Mouse (Mus musculus): Measurements from ENCODE around the gene Vtn.
"Not testable (repeated sequence)": the region's sequence is repeated elsewhere in the genome, so short reads cannot be mapped to it uniquely, and the experiment has no call there.

Gene Vtn

DNA sequence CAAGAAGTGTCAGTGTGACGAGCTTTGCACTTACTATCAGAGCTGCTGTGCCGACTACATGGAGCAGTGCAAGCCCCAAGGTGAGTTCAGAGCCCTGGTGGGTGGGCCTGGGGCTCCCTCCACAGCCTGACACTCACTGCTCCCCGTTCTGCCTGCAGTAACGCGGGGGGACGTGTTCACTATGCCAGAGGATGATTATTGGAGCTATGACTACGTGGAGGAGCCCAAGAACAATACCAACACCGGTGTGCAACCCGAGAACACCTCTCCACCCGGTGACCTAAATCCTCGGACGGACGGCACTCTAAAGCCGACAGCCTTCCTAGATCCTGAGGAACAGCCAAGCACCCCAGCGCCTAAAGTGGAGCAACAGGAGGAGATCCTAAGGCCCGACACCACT, 652 bp downstream of the Vtn start:
- no peak for DNase-seq

DNA sequence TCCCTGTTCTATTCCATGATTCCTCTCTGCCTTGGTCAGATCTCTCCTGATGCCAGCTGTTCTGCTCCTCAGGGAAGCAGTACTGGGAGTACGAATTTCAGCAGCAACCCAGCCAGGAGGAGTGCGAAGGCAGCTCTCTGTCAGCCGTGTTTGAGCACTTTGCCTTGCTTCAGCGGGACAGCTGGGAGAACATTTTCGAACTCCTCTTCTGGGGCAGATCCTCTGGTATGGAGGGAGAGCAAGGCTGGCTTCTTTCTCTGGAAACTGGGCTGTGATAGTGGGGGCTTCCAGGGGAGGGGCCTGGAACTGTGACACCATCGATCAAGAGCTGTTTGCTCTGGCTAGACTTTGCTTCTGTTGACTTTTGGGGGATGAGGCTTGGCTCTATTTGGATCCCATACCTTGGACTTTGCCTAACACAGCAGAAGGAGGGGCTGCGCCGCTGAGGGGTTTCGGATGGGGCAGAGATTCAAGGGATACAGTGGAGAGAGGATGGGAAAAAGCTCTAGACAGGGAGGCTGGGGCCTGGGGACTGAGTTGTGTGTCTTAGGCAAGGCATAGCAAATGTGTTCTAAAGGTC, 1.8 kb downstream of the Vtn start:
- no peak for DNase-seq

GRCm38 (mm10) chr11:78501529-78501928, 2.6 kb downstream of the Vtn start:
- DNase-seq = no peak

DNA sequence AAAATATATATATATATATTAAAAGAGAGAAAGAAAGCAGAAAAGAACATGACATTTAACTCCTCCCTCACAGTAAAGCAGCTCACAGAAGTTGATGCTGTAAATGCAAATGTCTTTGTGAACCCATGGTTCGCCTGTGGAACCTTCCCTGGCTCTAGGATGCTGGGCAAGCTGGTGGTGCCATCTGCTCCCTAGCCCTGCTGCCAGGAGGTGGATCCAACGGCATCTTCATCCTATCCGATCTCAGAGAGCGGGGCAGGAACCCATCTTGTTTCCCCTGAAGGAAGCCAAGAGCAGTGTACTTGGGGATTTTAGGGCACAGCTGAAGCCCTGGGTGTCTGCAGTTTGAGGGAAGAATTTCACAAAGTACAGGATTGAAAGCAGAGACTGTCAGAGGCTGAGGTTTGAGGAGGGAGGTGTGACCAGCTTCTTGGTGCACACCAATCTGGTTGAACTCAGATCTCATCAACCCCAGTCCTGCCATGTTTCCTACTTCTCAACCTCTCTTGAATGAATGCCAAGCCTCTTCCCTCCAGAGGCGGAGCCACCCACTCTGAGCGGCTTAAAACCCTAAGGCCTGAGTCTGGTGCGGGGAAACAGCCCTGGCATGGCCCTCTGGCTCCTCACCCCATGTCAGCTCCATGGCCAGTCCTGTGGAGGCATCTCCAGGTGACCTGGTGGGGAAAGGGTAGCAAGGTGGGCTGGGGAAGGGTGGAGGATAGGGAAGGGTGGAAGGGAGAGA, 4.2 kb downstream of the Vtn start, which contains the start of gene Sebox:
TSS of gene Sebox (plus strand) at position 539 of the 742 bp plus-strand sequence.
- no peak for DNase-seq

DNA sequence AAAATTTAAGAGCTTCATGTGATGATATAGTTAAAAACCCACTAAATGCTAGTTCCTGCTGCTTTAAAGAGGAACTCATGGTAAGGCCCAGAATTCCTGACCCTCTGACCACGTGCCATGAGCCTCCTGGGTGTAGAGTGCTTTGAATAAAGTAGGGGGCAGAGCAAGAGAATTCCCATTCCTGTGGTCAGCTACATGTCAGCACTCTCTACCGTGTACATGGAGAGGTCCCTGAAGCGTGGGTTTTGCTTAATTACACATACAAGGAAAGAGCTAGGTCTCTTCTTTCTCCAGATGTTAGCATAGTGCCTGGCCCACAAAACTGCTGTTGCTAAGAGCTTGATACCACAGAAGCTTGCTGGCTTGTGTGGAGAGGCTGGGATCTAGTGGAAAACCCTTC, 6.5 kb downstream of the Vtn start:
- no peak for DNase-seq

DNA sequence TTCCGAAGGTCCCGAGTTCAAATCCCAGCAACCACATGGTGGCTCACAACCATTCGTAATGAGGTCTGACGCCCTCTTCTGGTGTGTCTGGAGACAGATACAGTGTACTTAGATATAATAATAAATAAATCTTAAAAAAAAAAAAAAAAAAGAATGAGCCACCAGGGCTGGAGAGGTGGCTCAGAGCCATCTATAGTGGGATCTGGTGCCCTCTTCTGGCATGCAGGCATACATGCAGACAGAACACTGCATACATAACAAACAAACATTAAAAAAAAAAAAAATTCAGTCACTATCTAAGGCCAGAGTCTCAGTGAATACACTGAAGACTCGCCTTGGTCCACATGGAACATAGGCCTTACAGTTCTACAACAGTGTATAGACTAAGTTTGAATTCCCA, 10.3 kb downstream of the Vtn start:
- DNase-seq = no peak

DNA sequence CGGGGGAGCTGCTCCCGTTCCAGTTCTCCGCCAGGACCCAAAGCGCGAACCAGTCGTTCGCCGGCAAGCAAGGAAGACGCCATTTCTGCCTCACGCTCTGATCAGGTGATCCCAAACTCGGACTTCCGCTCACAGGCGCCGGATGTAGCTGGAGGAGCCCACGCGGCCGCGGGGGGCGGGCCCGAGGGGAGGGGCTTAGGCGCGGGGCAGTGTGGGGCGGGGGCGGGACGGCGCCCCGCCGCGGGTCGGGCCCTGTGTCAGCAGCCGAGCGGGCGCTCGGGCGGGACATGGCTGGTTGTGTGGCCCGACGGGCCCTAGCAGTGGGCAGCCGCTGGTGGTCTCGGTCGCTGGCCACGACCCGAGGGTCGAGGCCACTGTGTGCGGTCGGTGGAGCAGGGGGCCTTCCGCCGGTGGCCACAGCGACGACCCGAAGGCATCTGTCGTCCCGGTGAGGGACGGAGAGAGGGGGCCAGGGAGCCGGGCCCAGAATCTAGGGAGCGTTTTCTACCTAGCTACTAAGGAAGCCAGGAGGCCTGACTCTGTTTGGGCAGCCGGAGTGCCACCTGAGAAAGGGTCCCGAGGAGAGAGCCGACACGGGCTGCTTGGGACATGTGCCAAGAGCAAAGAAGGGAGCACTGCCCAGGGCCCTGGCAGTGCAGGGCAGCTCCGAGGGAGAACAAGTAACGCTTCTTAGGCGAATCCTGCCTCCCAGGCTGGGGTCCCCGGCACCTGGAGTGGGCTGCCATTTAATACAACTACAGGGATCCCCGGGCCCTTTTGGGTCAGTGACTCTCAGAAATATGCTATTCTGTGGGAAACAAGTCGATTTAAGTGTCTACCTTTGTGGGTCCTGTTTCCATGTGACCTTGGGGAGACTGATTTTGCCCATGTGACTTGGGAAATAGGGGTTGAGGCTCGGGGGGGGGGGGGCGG, 13.4 kb downstream of the Vtn start, which contains the start of the genes Tmem199 and Poldip2:
TSS of gene Tmem199 (minus strand) at position 148 of the 933 bp plus-strand sequence.
TSS of gene Poldip2 (plus strand) at position 169 of the 933 bp plus-strand sequence.
- peak; percentile 94 for DNase-seq

- DNase-seq = no peak
These were observed 14.4 kb downstream of the Vtn start for GRCm38 (mm10) chr11:78513106-78513790.

GRCm38 (mm10) chr11:78515549-78516325, 16.8 kb downstream of the Vtn start:
- no peak for DNase-seq

GRCm38 (mm10) chr11:78518931-78519330, 20.0 kb downstream of the Vtn start:
- DNase-seq = no peak

DNA sequence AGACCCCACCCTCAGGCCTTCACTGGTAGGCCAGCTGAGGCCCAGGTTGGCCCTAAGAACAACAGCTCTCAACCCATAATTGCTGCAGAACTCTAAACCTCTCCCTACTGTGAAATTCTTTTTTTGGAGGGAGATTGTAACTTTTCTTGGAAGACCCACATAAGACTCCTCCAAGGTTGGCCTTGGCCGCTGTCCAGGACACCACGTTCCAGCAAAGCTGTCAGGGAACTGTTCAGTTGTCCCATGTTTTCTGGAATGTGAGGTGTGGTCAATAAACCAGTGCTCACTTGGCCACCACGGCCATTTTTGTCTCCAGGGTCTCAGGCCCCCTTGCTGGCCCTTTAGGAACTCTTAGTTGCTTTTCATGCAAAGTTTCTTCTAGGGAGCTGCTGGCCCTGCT, 23.0 kb downstream of the Vtn start:
- DNase-seq = no peak

DNA sequence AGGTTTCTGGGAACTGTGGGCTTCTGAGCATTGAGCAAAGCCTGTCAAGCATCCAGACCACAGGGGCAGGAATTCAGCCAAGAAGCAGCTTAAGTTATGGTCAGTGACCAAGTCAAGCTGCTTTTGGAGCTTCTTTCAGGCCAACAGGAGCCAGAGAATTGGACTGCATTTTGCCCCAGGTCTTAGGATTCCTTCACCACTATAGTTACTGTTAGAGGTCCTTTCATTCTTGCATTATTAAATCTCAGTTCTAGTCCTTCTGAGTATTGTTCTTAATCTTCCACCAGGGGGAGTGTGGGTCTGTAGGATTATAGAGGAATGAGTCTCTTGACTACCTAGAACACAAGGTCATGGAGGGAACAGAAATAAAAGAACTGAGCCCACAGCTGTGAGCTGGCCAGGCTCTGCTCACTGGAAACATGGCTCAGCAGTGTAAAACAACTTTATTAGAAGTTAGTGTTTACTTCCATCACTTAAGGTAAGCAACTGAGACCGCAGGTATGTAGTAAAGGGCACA, 23.6 kb downstream of the Vtn start:
- DNase-seq = peak; percentile 63

- DNase-seq = peak; percentile 81
These were observed 24.5 kb downstream of the Vtn start for GRCm38 (mm10) chr11:78523241-78523955.

GRCm38 (mm10) chr11:78524838-78525237, 25.9 kb downstream of the Vtn start:
- DNase-seq = peak; percentile 69

- no peak for DNase-seq
These were observed 29.8 kb downstream of the Vtn start for GRCm38 (mm10) chr11:78528714-78529113.

DNA sequence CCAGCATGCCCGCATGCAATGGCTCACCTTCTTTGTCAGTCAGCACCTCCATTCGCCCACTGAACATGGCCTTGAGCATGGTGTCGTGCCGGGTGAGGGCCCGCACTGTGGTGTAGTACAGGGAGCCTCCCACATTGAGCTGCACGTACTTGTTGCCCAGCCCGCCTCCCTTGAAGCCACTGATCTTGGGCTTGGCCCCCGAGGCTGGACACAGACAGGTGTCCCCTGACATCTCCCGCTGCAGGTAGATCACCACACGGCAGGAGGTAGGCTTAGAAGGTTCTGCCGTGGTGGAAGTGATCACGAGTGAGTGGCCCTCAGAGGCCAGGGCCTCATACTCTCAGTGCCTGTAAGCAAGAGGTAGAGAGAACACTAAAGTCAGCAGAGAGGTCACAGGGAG, 31.1 kb downstream of the Vtn start:
- no peak for DNase-seq

DNA sequence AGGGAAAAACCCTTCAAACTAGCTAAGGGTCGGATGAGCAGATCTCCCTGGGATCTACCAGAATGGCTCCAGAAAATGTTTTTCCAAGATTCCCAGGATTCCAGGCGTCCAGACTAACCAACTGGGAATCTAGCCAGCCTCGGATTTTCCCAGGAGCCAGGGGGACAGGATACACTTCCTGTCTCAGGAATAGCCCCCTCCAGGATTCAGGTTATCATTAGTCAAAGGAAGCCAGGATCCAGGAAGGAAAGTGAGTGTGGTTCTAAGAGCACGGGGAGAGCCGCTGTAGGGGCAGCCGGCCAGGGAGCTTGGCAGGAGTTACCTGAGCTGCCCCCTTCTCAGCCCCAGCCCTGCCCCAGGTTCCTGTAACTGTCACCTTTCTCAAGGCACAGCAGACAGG, 32.2 kb downstream of the Vtn start:
- peak; percentile 51 for DNase-seq

DNA sequence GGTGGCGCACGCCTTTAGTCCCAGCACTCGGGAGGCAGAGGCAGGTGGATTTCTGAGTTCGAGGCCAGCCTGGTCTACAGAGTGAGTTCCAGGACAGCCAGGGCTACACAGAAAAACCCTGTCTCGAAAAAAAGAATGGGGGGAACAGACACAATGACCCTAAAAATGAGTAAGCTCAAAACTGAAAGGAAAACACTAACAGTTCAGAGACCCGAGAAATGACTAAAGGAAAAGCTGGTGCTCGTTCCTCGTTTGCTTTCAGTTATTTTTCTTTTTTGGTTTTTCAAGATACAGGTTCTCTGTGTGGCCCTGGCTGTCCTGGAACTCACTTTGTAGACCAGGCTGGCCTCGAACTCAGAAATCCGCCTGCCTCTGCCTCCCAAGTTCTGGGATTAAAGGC, 32.6 kb downstream of the Vtn start:
- DNase-seq = not testable (repeated sequence)

GRCm38 (mm10) chr11:78534516-78534915, 35.6 kb downstream of the Vtn start:
- no peak for DNase-seq

DNA sequence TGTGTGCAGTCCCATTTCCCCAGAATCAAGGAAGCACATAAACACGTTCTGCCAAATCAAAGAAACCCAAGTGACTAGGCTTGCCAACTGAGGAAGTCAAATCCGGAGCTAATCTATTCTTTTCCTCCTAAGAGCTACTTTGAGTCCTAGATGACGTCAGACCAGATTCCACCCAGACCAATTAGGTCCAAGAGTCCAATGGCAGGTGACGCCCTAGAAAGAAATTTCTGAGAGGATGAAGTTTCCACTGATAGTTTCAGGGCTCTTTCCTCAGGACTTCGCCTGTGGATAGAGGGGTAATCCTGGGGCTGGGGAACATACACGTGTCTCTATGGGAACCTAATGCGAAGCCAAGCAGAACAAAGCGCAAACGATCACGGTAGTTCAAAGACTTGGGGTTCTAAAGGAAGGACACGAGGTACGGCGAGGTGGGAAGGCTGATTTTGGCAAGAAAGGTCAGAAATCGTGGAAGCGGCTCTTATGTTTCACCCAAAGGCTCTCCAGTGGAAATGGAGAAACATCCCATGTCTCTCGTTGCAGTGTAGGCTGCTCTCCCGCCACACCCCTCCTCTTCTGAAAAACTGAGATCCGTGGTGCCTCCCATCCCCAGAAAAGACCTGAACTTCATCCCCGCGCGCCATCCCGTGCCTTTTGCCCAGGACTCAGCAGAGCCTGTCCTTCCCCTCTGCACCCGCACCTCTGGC, 36.6 kb downstream of the Vtn start:
- DNase-seq = peak; percentile 87
